Mouse (Mus musculus): ENCODE measurements at regions not wholly inside any gene's neighbourhood (a gene's known extent, or its start where the extent isn't known, plus 50 kb on each side); places are given as distances from the start of the nearest gene placed in this dataset.

- TF ChIP-seq CTCF (conservative IDR thresholded peaks at IDR 0.05 in 1 of 2, IDR thresholded peaks at IDR 0.05 in 1 of 2; ENCODE audit: low read depth in 2 of 2, low read length in 2 of 2): no peak
- TF ChIP-seq ELF1 (IDR thresholded peaks at IDR 0.05; ENCODE audit: low read depth, low read length): no peak
- no peak for TF ChIP-seq IRF4 (IDR thresholded peaks at IDR 0.05; ENCODE audit: low read depth, low read length)
- no peak for TF ChIP-seq USF1 (IDR thresholded peaks at IDR 0.05; ENCODE audit: low read depth, low read length)
- TF ChIP-seq TBP (conservative IDR thresholded peaks at IDR 0.05; ENCODE audit: low read depth, low read length): no peak
- no peak for TF ChIP-seq HCFC1 (IDR thresholded peaks at IDR 0.05; ENCODE audit: low read depth, low read length)
- TF ChIP-seq EP300 (IDR thresholded peaks at IDR 0.05; ENCODE audit: low read length): no peak
- TF ChIP-seq JUN (IDR thresholded peaks at IDR 0.05; ENCODE audit: insufficient read depth, low read depth, low read length): no peak
- no peak for TF ChIP-seq POLR2A (IDR thresholded peaks at IDR 0.05; ENCODE audit: low read depth, low read length)
- no peak for TF ChIP-seq NRF1 (IDR thresholded peaks at IDR 0.05; ENCODE audit: low read depth, low read length)
Measured at GRCm38 (mm10) chr16:8939136-8939535, 109.2 kb downstream of the 1810013L24Rik start.

All from CH12.LX (cell line).